Mouse (Mus musculus): Measurements from ENCODE around the gene Ubtf. TPM values are rescaled to one million over a fixed set of nuclear protein-coding genes. Genes with fewer than 3 reads are reported as not detected.
"Not testable (repeated sequence)": the region's sequence is repeated elsewhere in the genome, so short reads cannot be mapped to it uniquely, and the experiment has no call there.

Ubtf gene
- polyA plus RNA-seq (2014; fragmentation: Nextera tagmentation; extraction: Ambion mirVana) = 86.0 and 93.8 TPM in 2 replicates

GRCm38 (mm10) chr11:102319410-102319792 lies at the start of gene Ubtf:
Gene Ubtf (minus strand): TSS chr11:102319742.
- TF ChIP-seq CTCF (IDR thresholded peaks at IDR 0.05; ENCODE audit: low read depth) = no peak
- under 1% methylated on average over 25 of the region's 25 CpGs for WGBS
- ATAC-seq (ENCODE audit: insufficient read depth) (no peak), DNase-seq (peak; percentile 85)
- Histone ChIP-seq H3K4me2 (peak within 1 kb of the TSS; percentile 99), H3K9me3 (ENCODE audit: low read depth, low read length) (no peaks in the 10 kb centered on the region), H3K4me1 (ENCODE audit: insufficient read depth) (peaks cover 7% of the 10 kb centered on the region; the same call in 1 of the 2 replicates), H3K9ac (peak within 1 kb of the TSS; percentile 99), H3K4me3 (ENCODE audit: low read depth, low read length) (peak within 1 kb of the TSS; percentile 98), H3K36me3 (ENCODE audit: insufficient read depth) (peaks cover 15% of the 10 kb centered on the region), H3K27me3 (ENCODE audit: insufficient read depth, low read length) (no peaks in the 10 kb centered on the region), H3K27ac (ENCODE audit: low read depth) (peak within 1 kb of the TSS; percentile 99)

GRCm38 (mm10) chr11:102369263-102369662 lies 49.7 kb upstream of the Ubtf start:
- DNase-seq = no peak
- H3K9ac ChIP-seq = no peak overlapping the region
- no peak overlapping the region for H3K4me2 ChIP-seq

GRCm38 (mm10) chr11:102368347-102368746 lies 48.8 kb upstream of the Ubtf start:
- H3K9ac ChIP-seq = no peak overlapping the region
- H3K27me3 ChIP-seq (ENCODE audit: insufficient read depth, low read length) = no peaks in the 10 kb centered on the region
- H3K4me2 ChIP-seq = no peak overlapping the region
- 79% methylated on average over 5 of the region's 5 CpGs for WGBS
- no peak for DNase-seq
- TF ChIP-seq CTCF (IDR thresholded peaks at IDR 0.05; ENCODE audit: low read depth) = no peak
- no peaks in the 10 kb centered on the region for H3K9me3 ChIP-seq (ENCODE audit: low read depth, low read length)
- no peaks in the 10 kb centered on the region for H3K36me3 ChIP-seq (ENCODE audit: insufficient read depth)
- no peaks in the 10 kb centered on the region for H3K4me1 ChIP-seq (ENCODE audit: insufficient read depth)
- H3K27ac ChIP-seq (ENCODE audit: low read depth) = no peak overlapping the region
- no peak for ATAC-seq (ENCODE audit: insufficient read depth)
- H3K4me3 ChIP-seq (ENCODE audit: low read depth, low read length) = no peak overlapping the region

More at GRCm38 (mm10) chr11:102369263-102369662, 49.7 kb upstream of the Ubtf start:
- TF ChIP-seq CTCF (IDR thresholded peaks at IDR 0.05; ENCODE audit: low read depth) = no peak
- Histone ChIP-seq H3K9me3 (ENCODE audit: low read depth, low read length) (no peaks in the 10 kb centered on the region), H3K36me3 (ENCODE audit: insufficient read depth) (no peaks in the 10 kb centered on the region), H3K27me3 (ENCODE audit: insufficient read depth, low read length) (no peaks in the 10 kb centered on the region), H3K27ac (ENCODE audit: low read depth) (no peak overlapping the region), H3K4me1 (ENCODE audit: insufficient read depth) (no peaks in the 10 kb centered on the region), H3K4me3 (ENCODE audit: low read depth, low read length) (no peak overlapping the region)
- ATAC-seq (ENCODE audit: insufficient read depth) = no peak
- WGBS = 72% methylated on average over 4 of the region's 4 CpGs

- Histone ChIP-seq H3K4me2 (no peak overlapping the region), H3K27ac (ENCODE audit: low read depth) (no peak overlapping the region), H3K27me3 (ENCODE audit: insufficient read depth, low read length) (no peaks in the 10 kb centered on the region), H3K4me1 (ENCODE audit: insufficient read depth) (no peaks in the 10 kb centered on the region), H3K9me3 (ENCODE audit: low read depth, low read length) (no peaks in the 10 kb centered on the region), H3K36me3 (ENCODE audit: insufficient read depth) (no peaks in the 10 kb centered on the region), H3K4me3 (ENCODE audit: low read depth, low read length) (no peak overlapping the region), H3K9ac (no peak overlapping the region)
- WGBS = 67% methylated on average over 9 of the region's 9 CpGs
- TF ChIP-seq CTCF (IDR thresholded peaks at IDR 0.05; ENCODE audit: low read depth) = no peak
- no peak for DNase-seq
- ATAC-seq (ENCODE audit: insufficient read depth) = no peak
Observed at GRCm38 (mm10) chr11:102367504-102368280, 48.1 kb upstream of the Ubtf start.

- not testable (repeated sequence) for H3K4me3 ChIP-seq (ENCODE audit: low read depth, low read length); H3K4me1 ChIP-seq (ENCODE audit: insufficient read depth); H3K27me3 ChIP-seq (ENCODE audit: insufficient read depth, low read length); H3K36me3 ChIP-seq (ENCODE audit: insufficient read depth); ATAC-seq (ENCODE audit: insufficient read depth); DNase-seq; H3K9me3 ChIP-seq (ENCODE audit: low read depth, low read length); H3K27ac ChIP-seq (ENCODE audit: low read depth)
- peak within 1 kb of the TSS; percentile 13; the same call in 1 of the 2 replicates for H3K4me2 ChIP-seq
- WGBS = 75% methylated on average over 8 of the region's 8 CpGs
- H3K9ac ChIP-seq = peak within 1 kb of the TSS; percentile 19; the same call in 1 of the 2 replicates
Observed at GRCm38 (mm10) chr11:102366103-102366502, 46.6 kb upstream of the Ubtf start, which contains the start of gene Slc4a1. Gene Slc4a1 (minus strand): TSS chr11:102366203.

- WGBS = 47% methylated on average over 4 of the region's 4 CpGs
- no peak overlapping the region for H3K27ac ChIP-seq (ENCODE audit: low read depth)
Observed at GRCm38 (mm10) chr11:102365699-102366098, 46.2 kb upstream of the Ubtf start.

More at GRCm38 (mm10) chr11:102365699-102366098, 46.2 kb upstream of the Ubtf start:
- TF ChIP-seq CTCF (IDR thresholded peaks at IDR 0.05; ENCODE audit: low read depth) = no peak
- H3K27me3 ChIP-seq (ENCODE audit: insufficient read depth, low read length) = no peaks in the 10 kb centered on the region
- H3K36me3 ChIP-seq (ENCODE audit: insufficient read depth) = no peaks in the 10 kb centered on the region
- no peak for ATAC-seq (ENCODE audit: insufficient read depth)
- peak overlapping the region; percentile 13; the same call in 1 of the 2 replicates for H3K9ac ChIP-seq
- H3K4me1 ChIP-seq (ENCODE audit: insufficient read depth) = no peaks in the 10 kb centered on the region
- H3K4me3 ChIP-seq (ENCODE audit: low read depth, low read length) = no peak overlapping the region
- no peaks in the 10 kb centered on the region for H3K9me3 ChIP-seq (ENCODE audit: low read depth, low read length)
- peak overlapping the region; percentile 13; the same call in 1 of the 2 replicates for H3K4me2 ChIP-seq
- DNase-seq = no peak
